Mouse (Mus musculus): Measurements from ENCODE around the gene Rpusd1. TPM values are rescaled to one million over a fixed set of nuclear protein-coding genes. Genes with fewer than 3 reads are reported as not detected.

Gene Rpusd1
- polyA plus RNA-seq (2016; fragmentation: Nextera tagmentation; extraction: Ambion mirVana): 22.0 and 24.2 TPM in 2 replicates

DNA sequence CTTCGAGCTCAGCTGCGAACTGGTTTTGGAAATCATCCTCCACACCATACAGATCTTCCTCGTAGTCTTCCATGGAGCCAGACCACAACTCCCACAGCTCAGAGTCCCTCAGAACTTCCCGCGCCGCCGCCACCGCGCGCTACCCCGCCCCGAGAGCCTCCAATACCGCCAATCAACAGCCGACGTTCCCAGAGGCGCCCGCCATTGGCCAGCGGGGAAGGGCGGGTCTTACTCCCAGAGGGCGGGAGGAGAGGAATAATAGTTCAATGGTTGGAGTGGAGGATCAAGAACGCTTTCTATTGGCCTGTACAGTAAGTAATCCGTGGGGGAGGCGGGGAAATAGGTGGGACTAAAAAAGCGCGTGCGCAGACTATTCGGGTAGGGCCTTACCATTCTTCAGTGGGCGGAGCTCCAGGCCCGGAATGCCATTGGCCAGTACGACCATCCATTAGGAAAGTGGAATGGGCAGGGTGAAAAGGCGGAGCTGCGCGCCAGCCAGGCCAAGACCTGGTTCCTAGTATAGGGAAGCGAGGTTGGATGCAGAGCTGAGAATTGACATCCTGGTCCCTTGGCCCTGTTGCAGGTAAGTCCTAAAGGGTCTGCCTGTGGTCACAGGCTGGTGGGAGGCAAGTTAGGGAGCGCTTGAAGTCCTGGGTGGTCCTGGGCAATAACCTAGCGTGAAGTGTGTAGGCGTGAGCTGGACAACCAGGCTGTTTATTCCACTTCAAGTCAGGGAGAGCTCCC is at the start of gene Rpusd1, which contains the start of gene Chtf18:
Gene Rpusd1 (plus strand): TSS at position 406 of the 744 bp plus-strand sequence.
Gene Chtf18 (minus strand): TSS at position 155 of the 744 bp plus-strand sequence.
- WGBS: under 1% methylated on average over 37 of the region's 37 CpGs
- peak; percentile 97 for DNase-seq (ENCODE audit: extremely low spot score, low spot score)
- H3K4me3 ChIP-seq: peak within 1 kb of the TSS; percentile 71
- H3K27ac ChIP-seq: peak within 1 kb of the TSS; percentile 88
- H3K9me3 ChIP-seq: no peaks in the 10 kb centered on the region
- no peaks in the 10 kb centered on the region for H3K27me3 ChIP-seq (ENCODE audit: poor library complexity, severe bottlenecking)
- peaks cover 45% of the 10 kb centered on the region for H3K4me1 ChIP-seq
- peaks cover 59% of the 10 kb centered on the region for H3K36me3 ChIP-seq (replicated peaks)

GRCm38 (mm10) chr17:25677969-25678368 is 49.5 kb upstream of the Rpusd1 start:
- no peak overlapping the region for H3K4me3 ChIP-seq
- no peak for DNase-seq (ENCODE audit: extremely low spot score, low spot score)
- peaks cover 32% of the 10 kb centered on the region for H3K4me1 ChIP-seq
- H3K36me3 ChIP-seq (replicated peaks): no peaks in the 10 kb centered on the region
- no peaks in the 10 kb centered on the region for H3K27me3 ChIP-seq (ENCODE audit: poor library complexity, severe bottlenecking)
- peak overlapping the region; percentile 48 for H3K27ac ChIP-seq
- WGBS: 54% methylated on average over 6 of the region's 6 CpGs
- H3K9me3 ChIP-seq: peaks cover 3% of the 10 kb centered on the region; the same call in 1 of the 2 replicates

GRCm38 (mm10) chr17:25679818-25680217 is 47.7 kb upstream of the Rpusd1 start:
- Histone ChIP-seq H3K9me3 (peaks cover 3% of the 10 kb centered on the region; the same call in 1 of the 2 replicates), H3K27me3 (ENCODE audit: poor library complexity, severe bottlenecking) (0 out of 2 replicates have a peak, but pooled peaks cover 4% of the 10 kb centered on the region), H3K36me3 (replicated peaks) (no peaks in the 10 kb centered on the region), H3K4me1 (peaks cover 32% of the 10 kb centered on the region), H3K4me3 (peak overlapping the region; percentile 11), H3K27ac (peak overlapping the region; percentile 74)
- WGBS: 8% methylated on average over 5 of the region's 5 CpGs
- no peak for DNase-seq (ENCODE audit: extremely low spot score, low spot score)

DNA sequence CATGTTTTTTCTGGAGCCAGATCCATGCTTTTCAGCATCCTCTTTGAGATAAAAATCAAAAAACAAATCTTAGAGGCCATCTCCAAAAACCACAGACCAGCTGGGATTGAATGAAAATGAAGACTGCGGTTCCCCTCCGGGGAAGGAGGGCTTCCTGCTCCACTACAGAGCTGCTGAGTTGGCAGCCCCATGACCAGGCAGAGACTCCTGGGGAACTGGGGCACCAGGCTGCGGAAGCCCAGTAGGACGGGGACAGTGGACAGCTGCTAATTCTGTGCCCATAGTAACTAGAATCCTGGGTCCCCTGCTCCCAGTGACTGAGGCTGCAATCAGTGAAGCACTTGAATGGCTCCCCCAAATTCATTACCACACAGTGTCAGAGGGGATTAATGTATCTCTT is 45.8 kb upstream of the Rpusd1 start:
- Histone ChIP-seq H3K27ac (no peak overlapping the region), H3K27me3 (ENCODE audit: poor library complexity, severe bottlenecking) (0 out of 2 replicates have a peak, but pooled peaks cover 4% of the 10 kb centered on the region), H3K4me1 (peaks cover 37% of the 10 kb centered on the region), H3K9me3 (no peaks in the 10 kb centered on the region), H3K36me3 (replicated peaks) (no peaks in the 10 kb centered on the region), H3K4me3 (no peak overlapping the region)
- no peak for DNase-seq (ENCODE audit: extremely low spot score, low spot score)
- WGBS: 89% methylated on average over 4 of the region's 4 CpGs

GRCm38 (mm10) chr17:25686323-25686722 is 41.1 kb upstream of the Rpusd1 start:
- WGBS: 51% methylated on average over 7 of the region's 7 CpGs
- Histone ChIP-seq H3K4me3 (no peak overlapping the region), H3K4me1 (peaks cover 19% of the 10 kb centered on the region), H3K36me3 (replicated peaks) (no peaks in the 10 kb centered on the region), H3K27ac (no peak overlapping the region), H3K9me3 (no peaks in the 10 kb centered on the region), H3K27me3 (ENCODE audit: poor library complexity, severe bottlenecking) (peaks cover 14% of the 10 kb centered on the region)
- DNase-seq (ENCODE audit: extremely low spot score, low spot score): peak; percentile 40

GRCm38 (mm10) chr17:25688922-25689321 is 38.5 kb upstream of the Rpusd1 start:
- H3K36me3 ChIP-seq (replicated peaks): no peaks in the 10 kb centered on the region
- H3K27ac ChIP-seq: no peak overlapping the region
- H3K9me3 ChIP-seq: no peaks in the 10 kb centered on the region
- WGBS: 79% methylated on average over 4 of the region's 4 CpGs
- peaks cover 19% of the 10 kb centered on the region for H3K4me1 ChIP-seq
- no peak for DNase-seq (ENCODE audit: extremely low spot score, low spot score)
- H3K4me3 ChIP-seq: no peak overlapping the region
- H3K27me3 ChIP-seq (ENCODE audit: poor library complexity, severe bottlenecking): peaks cover 12% of the 10 kb centered on the region

- no peaks in the 10 kb centered on the region for H3K36me3 ChIP-seq (replicated peaks)
- no peaks in the 10 kb centered on the region for H3K9me3 ChIP-seq
- no peak for DNase-seq (ENCODE audit: extremely low spot score, low spot score)
- no peak overlapping the region for H3K4me3 ChIP-seq
- H3K27me3 ChIP-seq (ENCODE audit: poor library complexity, severe bottlenecking): no peaks in the 10 kb centered on the region
- 44% methylated on average over 1 of the region's 1 CpGs for WGBS
- peaks cover 7% of the 10 kb centered on the region for H3K4me1 ChIP-seq
- peak overlapping the region; percentile 27 for H3K27ac ChIP-seq
Measured at GRCm38 (mm10) chr17:25696263-25696662, 31.2 kb upstream of the Rpusd1 start.

DNA sequence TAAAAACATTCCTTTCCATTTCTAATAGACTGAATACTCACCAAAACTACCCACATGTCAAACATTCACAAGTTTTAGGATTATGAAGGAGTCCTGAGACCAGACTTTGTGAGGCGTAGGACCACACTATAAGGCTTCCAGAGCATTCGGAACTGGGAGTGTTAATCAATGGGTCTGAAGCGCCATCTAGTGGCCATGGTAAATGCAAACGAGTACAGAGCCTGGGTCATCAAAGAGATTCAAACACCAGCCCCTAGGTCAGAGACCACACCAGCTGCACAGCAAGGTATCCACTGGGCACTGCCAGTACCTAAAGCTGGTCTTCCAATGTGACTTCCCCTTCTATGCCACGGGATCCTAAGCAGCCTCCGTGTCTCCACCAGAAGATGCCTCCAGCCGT is 29.0 kb upstream of the Rpusd1 start:
- WGBS: 15% methylated on average over 7 of the region's 7 CpGs
- no peak overlapping the region for H3K4me3 ChIP-seq
- no peaks in the 10 kb centered on the region for H3K9me3 ChIP-seq
- DNase-seq (ENCODE audit: extremely low spot score, low spot score): peak; percentile 78
- H3K36me3 ChIP-seq (replicated peaks): no peaks in the 10 kb centered on the region
- no peaks in the 10 kb centered on the region for H3K27me3 ChIP-seq (ENCODE audit: poor library complexity, severe bottlenecking)
- peaks cover 7% of the 10 kb centered on the region for H3K4me1 ChIP-seq
- no peak overlapping the region for H3K27ac ChIP-seq

DNA sequence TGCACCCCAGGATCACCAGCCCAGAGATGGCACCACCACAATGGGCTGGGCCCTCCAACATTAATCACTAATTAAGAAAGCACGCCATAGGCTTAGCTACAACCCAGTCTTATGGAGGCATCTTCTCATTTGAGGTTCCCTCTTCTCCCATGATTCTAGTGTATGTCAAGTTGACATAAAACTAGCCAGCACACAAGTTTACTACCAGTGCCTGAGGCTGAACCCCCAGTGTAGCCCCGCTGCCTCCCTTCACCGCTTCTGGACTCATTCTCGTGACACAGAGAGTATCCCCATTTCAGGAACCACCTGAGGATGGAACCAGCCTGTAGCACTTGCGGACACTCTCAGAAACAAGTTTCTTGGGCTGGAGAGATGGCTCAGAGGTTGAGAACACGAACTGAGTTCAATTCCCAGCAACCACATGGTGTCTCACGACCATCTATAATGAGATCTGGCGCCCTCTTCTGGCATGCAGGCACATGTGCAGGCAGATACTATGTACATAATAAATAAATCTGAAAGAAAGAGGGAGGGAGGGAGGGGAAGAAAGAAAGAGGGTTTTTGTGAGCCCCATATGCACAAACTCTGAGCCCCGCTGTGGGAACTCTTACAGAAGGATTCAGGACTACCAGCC is 26.5 kb upstream of the Rpusd1 start:
- no peak for DNase-seq (ENCODE audit: extremely low spot score, low spot score)
- H3K9me3 ChIP-seq: no peaks in the 10 kb centered on the region
- no peaks in the 10 kb centered on the region for H3K27me3 ChIP-seq (ENCODE audit: poor library complexity, severe bottlenecking)
- WGBS: 56% methylated on average over 9 of the region's 9 CpGs
- no peaks in the 10 kb centered on the region for H3K36me3 ChIP-seq (replicated peaks)
- H3K4me3 ChIP-seq: no peak overlapping the region
- H3K27ac ChIP-seq: no peak overlapping the region
- peaks cover 7% of the 10 kb centered on the region for H3K4me1 ChIP-seq

GRCm38 (mm10) chr17:25709994-25710393 is 17.5 kb upstream of the Rpusd1 start:
- no peaks in the 10 kb centered on the region; the same call in 1 of the 2 replicates for H3K9me3 ChIP-seq
- no peak for DNase-seq (ENCODE audit: extremely low spot score, low spot score)
- no peak overlapping the region for H3K27ac ChIP-seq
- H3K36me3 ChIP-seq (replicated peaks): no peaks in the 10 kb centered on the region
- no peaks in the 10 kb centered on the region for H3K27me3 ChIP-seq (ENCODE audit: poor library complexity, severe bottlenecking)
- 94% methylated on average over 2 of the region's 2 CpGs for WGBS
- H3K4me1 ChIP-seq: no peaks in the 10 kb centered on the region
- H3K4me3 ChIP-seq: no peak overlapping the region

GRCm38 (mm10) chr17:25711136-25711535 is 16.3 kb upstream of the Rpusd1 start:
- Histone ChIP-seq H3K9me3 (no peaks in the 10 kb centered on the region; the same call in 1 of the 2 replicates), H3K27ac (no peak overlapping the region), H3K4me3 (no peak overlapping the region), H3K27me3 (ENCODE audit: poor library complexity, severe bottlenecking) (peaks cover 10% of the 10 kb centered on the region), H3K4me1 (peaks cover 7% of the 10 kb centered on the region), H3K36me3 (replicated peaks) (no peaks in the 10 kb centered on the region)
- WGBS: 88% methylated on average over 4 of the region's 4 CpGs
- DNase-seq (ENCODE audit: extremely low spot score, low spot score): no peak

DNA sequence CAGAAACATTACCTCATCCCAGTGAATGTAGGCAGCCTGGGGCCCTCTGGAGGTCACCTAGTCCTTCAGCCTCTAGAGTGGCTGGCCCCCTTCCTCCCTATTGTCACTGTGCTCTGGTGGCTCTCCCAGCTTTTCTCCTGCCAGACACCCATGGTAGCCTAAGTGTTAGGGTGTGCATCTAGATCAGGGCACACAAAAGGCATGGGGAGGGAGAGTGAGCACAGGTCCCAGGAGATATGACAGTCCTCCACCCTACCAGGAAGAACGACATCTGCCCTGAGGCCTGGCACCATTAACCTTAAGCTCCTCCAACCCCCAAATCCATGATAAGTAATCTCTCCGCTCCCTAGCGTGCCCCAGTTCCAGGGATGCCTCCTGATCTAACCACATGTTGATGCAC is 11.8 kb upstream of the Rpusd1 start:
- Histone ChIP-seq H3K9me3 (no peaks in the 10 kb centered on the region), H3K4me1 (peaks cover 30% of the 10 kb centered on the region), H3K36me3 (replicated peaks) (peaks cover 24% of the 10 kb centered on the region), H3K27ac (no peak overlapping the region), H3K4me3 (0 out of 2 replicates have a peak overlapping the region, but pooled peaks have one; percentile 5), H3K27me3 (ENCODE audit: poor library complexity, severe bottlenecking) (peaks cover 43% of the 10 kb centered on the region)
- WGBS: 58% methylated on average over 3 of the region's 3 CpGs
- DNase-seq (ENCODE audit: extremely low spot score, low spot score): no peak

- WGBS: 6% methylated on average over 6 of the region's 6 CpGs
Measured at GRCm38 (mm10) chr17:25716130-25716529, 11.3 kb upstream of the Rpusd1 start.

More at GRCm38 (mm10) chr17:25716130-25716529, 11.3 kb upstream of the Rpusd1 start:
- no peak overlapping the region for H3K27ac ChIP-seq
- no peaks in the 10 kb centered on the region for H3K9me3 ChIP-seq
- 0 out of 2 replicates have a peak overlapping the region, but pooled peaks have one; percentile 5 for H3K4me3 ChIP-seq
- peaks cover 29% of the 10 kb centered on the region for H3K36me3 ChIP-seq (replicated peaks)
- H3K27me3 ChIP-seq (ENCODE audit: poor library complexity, severe bottlenecking): peaks cover 43% of the 10 kb centered on the region
- no peak for DNase-seq (ENCODE audit: extremely low spot score, low spot score)
- H3K4me1 ChIP-seq: peaks cover 30% of the 10 kb centered on the region
